Mouse (Mus musculus): ENCODE data around the gene Jakmip3. TPM values are rescaled to one million over a fixed set of nuclear protein-coding genes. Genes with fewer than 3 reads are reported as not detected.

Jakmip3 gene
- polyA plus RNA-seq, 1 experiment, result not detected

DNA sequence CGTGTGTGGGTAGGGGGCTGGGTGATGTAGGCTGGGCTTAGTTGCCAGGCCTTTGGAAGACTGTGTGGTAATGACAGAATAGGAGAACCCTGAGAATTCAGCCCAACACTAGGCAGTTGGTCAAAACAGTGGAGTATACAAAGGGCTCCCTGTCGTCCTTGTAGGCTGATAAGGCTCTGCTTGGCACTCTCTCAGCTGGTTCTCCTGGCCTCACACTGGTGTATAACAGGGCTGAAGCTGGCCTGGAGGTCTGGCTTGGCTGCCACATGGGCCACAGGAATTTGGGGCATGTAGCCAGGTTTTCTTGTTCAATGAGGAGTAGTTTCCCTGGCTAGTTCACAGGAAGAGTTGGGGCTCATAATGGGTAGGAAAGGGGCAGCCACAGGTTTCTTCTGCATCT lies 147.3 kb downstream of the Jakmip3 start:
- H3K4me1 ChIP-seq (ENCODE audit: control insufficient read depth, insufficient read depth, low read length), result no peaks in the 10 kb centered on the region
- WGBS, result 51% methylated on average over 2 of the region's 2 CpGs
- TF ChIP-seq CTCF (IDR thresholded peaks at IDR 0.05; ENCODE audit: control insufficient read depth, insufficient read depth, low read length), result no peak
- no peak for TF ChIP-seq POLR2A (IDR thresholded peaks at IDR 0.05; ENCODE audit: borderline replicate concordance, control insufficient read depth, low read depth, low read length)
- no peak overlapping the region for H3K4me3 ChIP-seq (replicated peaks; ENCODE audit: control insufficient read depth, low read depth, low read length)
- no peak overlapping the region for H3K27ac ChIP-seq (ENCODE audit: control insufficient read depth, insufficient read depth, low read depth, low read length, poor library complexity)

DNA sequence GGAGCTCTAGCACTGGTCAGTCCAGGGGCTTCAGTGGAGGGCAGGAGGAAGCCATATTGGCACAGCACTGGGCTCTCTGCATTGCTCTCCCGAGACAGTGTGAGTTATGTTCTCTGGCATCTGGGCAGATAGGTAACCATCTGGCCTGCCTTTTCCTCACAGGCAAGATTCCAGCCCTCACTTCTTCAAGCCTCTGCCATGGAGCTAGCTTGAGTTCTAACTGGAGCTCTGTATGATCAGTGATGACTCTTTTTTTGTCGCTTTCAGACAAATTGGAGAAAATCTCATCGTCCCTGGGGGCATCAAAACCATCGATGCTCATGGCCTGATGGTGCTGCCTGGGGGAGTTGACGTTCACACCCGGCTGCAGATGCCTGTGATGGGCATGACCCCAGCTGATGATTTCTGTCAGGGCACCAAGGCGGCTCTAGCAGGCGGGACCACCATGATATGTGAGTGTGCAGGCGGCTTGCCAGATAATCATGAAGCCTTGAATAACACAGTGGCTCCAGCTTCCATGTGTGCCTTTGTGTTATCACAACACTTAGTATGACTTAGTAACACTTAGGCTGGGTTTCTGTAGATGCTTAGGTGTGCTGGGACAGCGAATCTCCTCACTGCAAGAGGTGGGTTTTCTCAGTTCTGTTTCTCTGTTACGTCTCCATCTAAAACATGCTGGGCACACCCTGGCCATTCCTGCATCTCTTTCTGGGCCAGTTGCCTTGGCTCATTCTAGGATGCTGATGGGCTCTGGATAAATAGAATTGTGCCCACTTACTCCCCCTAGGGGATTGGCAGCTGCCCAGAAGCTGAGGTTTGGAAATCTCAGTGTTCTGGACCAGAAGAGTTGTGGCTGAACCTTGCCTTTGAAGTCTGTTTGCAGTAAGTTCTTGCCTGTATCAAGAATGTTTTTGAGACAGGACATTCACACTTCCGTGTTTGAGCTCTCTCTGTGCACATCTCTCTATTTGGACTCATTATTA lies 149.7 kb downstream of the Jakmip3 start:
- no peaks in the 10 kb centered on the region for H3K4me1 ChIP-seq (ENCODE audit: control insufficient read depth, insufficient read depth, low read length)
- H3K4me3 ChIP-seq (replicated peaks; ENCODE audit: control insufficient read depth, low read depth, low read length), result no peak overlapping the region
- 71% methylated on average over 12 of the region's 12 CpGs for WGBS
- H3K27ac ChIP-seq (ENCODE audit: control insufficient read depth, insufficient read depth, low read depth, low read length, poor library complexity), result no peak overlapping the region
- TF ChIP-seq POLR2A (IDR thresholded peaks at IDR 0.05; ENCODE audit: borderline replicate concordance, control insufficient read depth, low read depth, low read length), result no peak
- TF ChIP-seq CTCF (IDR thresholded peaks at IDR 0.05; ENCODE audit: control insufficient read depth, insufficient read depth, low read length), result no peak

DNA sequence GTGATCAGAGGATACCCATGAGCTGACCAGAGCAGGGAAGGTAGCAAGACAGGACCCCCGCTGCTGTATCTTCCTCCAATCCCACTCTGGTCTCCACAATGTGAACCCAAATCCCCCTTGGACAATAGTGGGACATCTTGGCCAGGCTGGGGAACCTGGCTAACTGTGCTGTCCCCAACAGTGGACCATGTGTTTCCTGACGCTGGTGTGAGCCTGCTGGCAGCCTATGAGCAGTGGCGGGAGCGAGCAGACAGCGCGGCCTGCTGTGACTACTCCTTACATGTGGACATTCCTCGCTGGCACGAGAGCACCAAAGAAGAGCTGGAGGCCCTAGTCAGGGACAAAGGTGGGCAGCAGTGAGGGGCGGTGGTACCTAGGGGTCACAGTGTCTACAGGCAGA lies 151.2 kb downstream of the Jakmip3 start:
- WGBS, result 83% methylated on average over 9 of the region's 9 CpGs
- no peaks in the 10 kb centered on the region for H3K4me1 ChIP-seq (ENCODE audit: control insufficient read depth, insufficient read depth, low read length)
- TF ChIP-seq POLR2A (IDR thresholded peaks at IDR 0.05; ENCODE audit: borderline replicate concordance, control insufficient read depth, low read depth, low read length), result no peak
- no peak for TF ChIP-seq CTCF (IDR thresholded peaks at IDR 0.05; ENCODE audit: control insufficient read depth, insufficient read depth, low read length)
- H3K27ac ChIP-seq (ENCODE audit: control insufficient read depth, insufficient read depth, low read depth, low read length, poor library complexity), result no peak overlapping the region
- H3K4me3 ChIP-seq (replicated peaks; ENCODE audit: control insufficient read depth, low read depth, low read length), result no peak overlapping the region

DNA sequence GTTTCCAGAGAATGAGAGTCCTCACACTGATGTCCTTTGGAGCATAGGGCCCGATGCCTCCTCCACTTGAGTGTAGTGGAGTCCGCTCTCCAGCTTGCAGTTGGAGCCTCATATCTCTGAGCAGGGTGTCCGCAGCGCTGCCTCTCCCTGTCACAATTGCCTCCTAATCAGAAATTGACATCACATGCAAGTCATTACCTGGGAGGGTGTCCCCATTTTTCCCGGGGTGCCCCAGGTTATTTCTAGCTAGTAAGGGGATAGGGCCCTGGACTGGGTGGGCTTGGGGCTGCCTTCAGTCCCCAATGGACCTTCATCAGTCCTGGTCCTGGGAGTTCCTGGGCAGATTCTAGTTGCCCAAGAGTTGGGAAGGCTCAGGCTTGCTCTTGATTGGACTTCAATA lies 152.1 kb downstream of the Jakmip3 start:
- TF ChIP-seq POLR2A (IDR thresholded peaks at IDR 0.05; ENCODE audit: borderline replicate concordance, control insufficient read depth, low read depth, low read length), result no peak
- Histone ChIP-seq H3K4me1 (ENCODE audit: control insufficient read depth, insufficient read depth, low read length) (no peaks in the 10 kb centered on the region), H3K27ac (ENCODE audit: control insufficient read depth, insufficient read depth, low read depth, low read length, poor library complexity) (no peak overlapping the region), H3K4me3 (replicated peaks; ENCODE audit: control insufficient read depth, low read depth, low read length) (no peak overlapping the region)
- WGBS, result 79% methylated on average over 5 of the region's 5 CpGs

DNA sequence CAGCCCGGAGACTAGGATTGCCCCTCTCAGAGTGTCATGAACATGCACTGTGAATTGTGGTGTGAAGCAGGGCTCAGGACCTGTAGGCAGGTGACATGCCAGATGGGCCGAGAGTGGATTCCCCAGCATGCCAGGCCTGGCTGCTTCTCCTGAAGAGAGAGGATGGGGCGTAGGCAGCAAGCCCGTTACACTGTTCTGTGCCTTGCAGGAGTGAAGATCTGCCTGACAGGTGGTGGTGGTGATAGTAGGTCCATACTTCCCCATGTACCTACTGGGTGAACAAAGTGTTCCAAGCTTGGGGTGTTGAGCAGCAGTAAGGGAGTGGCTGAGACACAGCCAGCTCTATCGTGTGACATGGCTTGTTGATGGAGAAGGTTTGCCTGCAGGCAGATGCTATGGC lies 152.6 kb downstream of the Jakmip3 start:
- TF ChIP-seq POLR2A (IDR thresholded peaks at IDR 0.05; ENCODE audit: borderline replicate concordance, control insufficient read depth, low read depth, low read length) (no peak), CTCF (IDR thresholded peaks at IDR 0.05; ENCODE audit: control insufficient read depth, insufficient read depth, low read length) (no peak)
- Histone ChIP-seq H3K4me3 (replicated peaks; ENCODE audit: control insufficient read depth, low read depth, low read length) (no peak overlapping the region), H3K4me1 (ENCODE audit: control insufficient read depth, insufficient read depth, low read length) (no peaks in the 10 kb centered on the region), H3K27ac (ENCODE audit: control insufficient read depth, insufficient read depth, low read depth, low read length, poor library complexity) (no peak overlapping the region)
- WGBS, result 73% methylated on average over 5 of the region's 5 CpGs

DNA sequence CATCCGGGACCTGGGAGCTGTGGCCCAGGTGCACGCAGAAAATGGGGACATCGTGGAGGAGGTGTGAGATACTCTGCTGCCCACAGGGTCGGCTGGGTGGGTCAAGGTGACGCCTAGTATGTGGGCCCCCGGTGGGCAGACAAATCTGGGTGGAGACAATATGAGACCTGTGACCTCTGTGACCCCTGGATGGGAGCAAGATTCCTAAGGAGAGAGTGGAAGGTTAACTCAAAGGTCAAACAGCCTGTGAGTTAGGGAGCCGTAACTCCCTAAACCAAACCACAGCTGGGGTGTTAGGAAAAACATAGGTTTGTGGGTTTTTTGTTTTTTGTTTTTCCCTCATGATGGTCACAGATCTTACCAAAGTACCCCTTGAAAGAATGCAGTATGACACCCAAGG lies 153.3 kb downstream of the Jakmip3 start:
- Histone ChIP-seq H3K4me1 (ENCODE audit: control insufficient read depth, insufficient read depth, low read length) (no peaks in the 10 kb centered on the region), H3K27ac (ENCODE audit: control insufficient read depth, insufficient read depth, low read depth, low read length, poor library complexity) (no peak overlapping the region), H3K4me3 (replicated peaks; ENCODE audit: control insufficient read depth, low read depth, low read length) (no peak overlapping the region)
- 74% methylated on average over 7 of the region's 7 CpGs for WGBS
- no peak for TF ChIP-seq CTCF (IDR thresholded peaks at IDR 0.05; ENCODE audit: control insufficient read depth, insufficient read depth, low read length)
- no peak for TF ChIP-seq POLR2A (IDR thresholded peaks at IDR 0.05; ENCODE audit: borderline replicate concordance, control insufficient read depth, low read depth, low read length)

DNA sequence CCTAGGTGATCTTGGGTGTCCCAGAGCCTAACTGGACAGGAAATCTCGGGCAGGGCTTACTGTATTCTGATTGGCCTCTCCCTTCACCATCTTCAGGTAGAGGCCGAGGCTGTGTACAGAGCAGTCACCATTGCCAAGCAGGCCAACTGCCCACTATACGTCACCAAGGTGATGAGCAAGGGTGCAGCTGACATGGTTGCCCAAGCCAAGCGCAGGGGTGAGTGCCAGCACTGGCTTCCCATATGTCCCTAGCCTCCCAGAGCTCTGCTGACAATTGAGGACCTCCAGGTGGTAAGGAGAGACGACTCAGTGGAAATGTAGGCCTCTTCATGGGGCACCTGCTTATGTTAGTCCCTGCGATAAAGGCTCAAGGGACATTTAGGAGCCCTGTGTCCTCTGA lies 154.2 kb downstream of the Jakmip3 start:
- Histone ChIP-seq H3K4me1 (ENCODE audit: control insufficient read depth, insufficient read depth, low read length) (no peaks in the 10 kb centered on the region), H3K27ac (ENCODE audit: control insufficient read depth, insufficient read depth, low read depth, low read length, poor library complexity) (no peak overlapping the region), H3K4me3 (replicated peaks; ENCODE audit: control insufficient read depth, low read depth, low read length) (no peak overlapping the region)
- TF ChIP-seq POLR2A (IDR thresholded peaks at IDR 0.05; ENCODE audit: borderline replicate concordance, control insufficient read depth, low read depth, low read length), result no peak
- TF ChIP-seq CTCF (IDR thresholded peaks at IDR 0.05; ENCODE audit: control insufficient read depth, insufficient read depth, low read length), result no peak
- 66% methylated on average over 6 of the region's 6 CpGs for WGBS

DNA sequence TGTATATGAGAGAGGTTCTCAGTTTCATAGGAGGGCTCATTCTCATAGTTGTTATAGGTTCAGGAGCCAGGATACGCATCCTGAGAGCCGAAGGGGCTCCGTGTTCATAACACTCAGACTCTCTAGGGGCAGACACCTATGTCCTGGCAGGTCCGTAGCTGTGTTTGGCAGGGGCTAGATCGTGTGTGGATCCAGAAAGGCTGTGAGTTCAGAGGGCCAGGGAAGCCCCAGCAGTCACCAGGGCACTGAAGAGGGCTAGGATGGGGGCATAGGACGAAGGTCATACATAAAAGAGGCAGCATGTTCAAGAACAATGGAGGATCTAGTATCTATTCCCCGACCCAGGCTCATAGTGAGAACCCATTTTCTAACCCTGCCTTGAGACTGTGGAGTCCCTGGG lies 154.8 kb downstream of the Jakmip3 start:
- TF ChIP-seq CTCF (IDR thresholded peaks at IDR 0.05; ENCODE audit: control insufficient read depth, insufficient read depth, low read length), result no peak
- TF ChIP-seq POLR2A (IDR thresholded peaks at IDR 0.05; ENCODE audit: borderline replicate concordance, control insufficient read depth, low read depth, low read length), result no peak
- no peaks in the 10 kb centered on the region for H3K4me1 ChIP-seq (ENCODE audit: control insufficient read depth, insufficient read depth, low read length)
- no peak overlapping the region for H3K4me3 ChIP-seq (replicated peaks; ENCODE audit: control insufficient read depth, low read depth, low read length)
- no peak overlapping the region for H3K27ac ChIP-seq (ENCODE audit: control insufficient read depth, insufficient read depth, low read depth, low read length, poor library complexity)
- 79% methylated on average over 7 of the region's 7 CpGs for WGBS

Measured in bone marrow, adult 2 months (tissue).